Mouse (Mus musculus) heart, postnatal 4 days (tissue): ENCODE results near the gene Etv1. TPM values are rescaled to one million over a fixed set of nuclear protein-coding genes. Genes with fewer than 3 reads are reported as not detected.
"Not testable (repeated sequence)": the region's sequence is repeated elsewhere in the genome, so short reads cannot be mapped to it uniquely, and the experiment has no call there.

Experiments used
- DNase-seq: peaks from one replicate; pipeline ENCODE4 v3.0.0; 2021
- total RNA-seq, 2 experiments: library from RNA; stranded (reverse); gene quantifications; 2 replicates each; pipeline ENCODE4 v1.2.3; 2021

Etv1 gene
- total RNA-seq, 2 experiments from 2014 or later = 19.4 to 19.7 TPM

DNA sequence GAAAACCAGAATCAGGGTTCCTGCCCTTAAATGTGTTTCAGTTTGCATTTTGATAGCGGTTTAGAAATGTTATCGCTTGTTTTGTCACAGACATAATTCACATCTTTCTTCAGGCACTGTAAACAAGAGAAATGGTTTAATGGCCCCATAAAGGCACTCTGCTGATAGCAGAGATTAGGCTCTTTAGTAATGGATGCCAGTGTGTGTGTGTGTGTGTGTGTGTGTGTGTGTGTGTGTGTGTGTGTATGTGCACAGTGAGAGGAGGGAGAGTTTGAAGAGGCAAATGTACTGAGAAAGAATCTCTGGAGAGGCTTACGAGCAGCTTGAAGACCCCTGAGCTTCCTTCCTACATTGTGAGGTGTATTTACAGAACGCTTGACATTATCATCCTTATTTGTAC, 41.5 kb downstream of the Etv1 start:
- DNase-seq = no peak

- DNase-seq = no peak
These were observed 45.2 kb downstream of the Etv1 start for GRCm38 (mm10) chr12:38824405-38824804.

DNA sequence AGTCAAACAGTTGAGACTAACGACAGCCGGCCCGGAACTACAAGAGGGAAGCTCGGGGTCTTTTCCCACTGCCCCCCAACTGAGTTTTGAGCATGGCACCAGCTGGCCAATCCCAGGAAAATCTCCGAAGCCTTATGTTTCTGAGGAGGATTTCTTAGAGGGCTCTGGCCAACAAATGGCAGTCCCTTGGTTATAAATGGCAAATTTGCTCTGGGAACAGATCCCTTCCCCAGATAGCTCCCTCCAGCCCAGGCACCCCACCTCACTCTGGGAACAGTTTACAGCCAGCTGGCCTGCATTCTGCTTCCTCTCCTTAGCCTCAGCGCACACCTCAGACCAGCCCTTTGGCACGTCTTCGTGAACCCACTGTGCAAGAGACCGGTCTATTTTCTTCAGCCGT, 53.8 kb downstream of the Etv1 start:
- no peak for DNase-seq

- no peak for DNase-seq
These were observed 55.4 kb downstream of the Etv1 start for GRCm38 (mm10) chr12:38834581-38834980.

- DNase-seq = not testable (repeated sequence)
These were observed 55.8 kb downstream of the Etv1 start for GRCm38 (mm10) chr12:38834986-38835385.

DNA sequence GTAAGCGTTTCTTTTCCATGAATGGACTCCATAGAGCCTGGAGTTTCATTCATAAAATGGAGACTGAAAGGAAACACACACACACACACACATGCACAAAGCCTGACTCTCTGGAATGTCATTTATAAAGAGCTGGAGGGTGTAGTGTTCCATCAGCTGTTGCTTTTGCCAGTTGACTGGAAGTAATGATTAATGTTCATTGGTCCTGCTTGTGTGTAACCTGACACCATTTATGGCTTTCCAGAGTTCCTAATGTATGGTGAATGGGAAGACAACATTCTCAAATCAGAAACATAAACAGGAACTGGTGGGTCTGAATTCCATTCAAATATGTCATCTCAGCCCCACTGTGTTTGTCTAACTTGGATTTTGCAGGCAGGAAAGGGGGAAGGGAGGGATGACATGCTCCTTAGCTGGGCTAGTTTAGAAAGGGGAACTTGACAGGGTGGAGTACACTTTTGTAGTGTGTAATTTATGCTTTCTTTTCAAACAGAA, 64.7 kb downstream of the Etv1 start:
- DNase-seq = peak; percentile 13

GRCm38 (mm10) chr12:38847500-38848261, 68.5 kb downstream of the Etv1 start:
- no peak for DNase-seq

GRCm38 (mm10) chr12:38849994-38850393, 70.8 kb downstream of the Etv1 start:
- DNase-seq = no peak

GRCm38 (mm10) chr12:38854274-38854673, 75.1 kb downstream of the Etv1 start:
- no peak for DNase-seq

GRCm38 (mm10) chr12:38854751-38855150, 75.6 kb downstream of the Etv1 start:
- no peak for DNase-seq

GRCm38 (mm10) chr12:38859675-38860074, 80.5 kb downstream of the Etv1 start:
- DNase-seq = no peak

- no peak for DNase-seq
These were observed 81.3 kb downstream of the Etv1 start for GRCm38 (mm10) chr12:38860168-38861115.

DNA sequence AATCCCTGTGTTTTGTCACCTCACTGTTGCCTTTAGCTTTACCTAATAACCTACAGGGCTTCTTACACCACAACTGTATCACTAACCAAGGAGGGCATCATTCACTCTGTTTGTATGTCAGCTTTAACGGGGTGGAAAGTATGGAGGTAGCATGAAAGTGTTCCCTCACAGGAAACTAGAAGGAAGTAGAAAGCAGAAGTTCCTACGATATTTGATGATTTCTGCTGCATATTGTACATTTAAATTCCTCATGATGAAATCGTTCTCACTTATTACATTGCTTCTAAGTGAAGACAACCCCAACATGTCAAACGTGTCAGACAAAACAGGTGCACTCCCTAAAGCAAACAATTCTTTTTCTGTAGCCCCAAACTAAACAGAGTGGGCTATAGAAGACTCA, 84.2 kb downstream of the Etv1 start:
- DNase-seq = no peak

- no peak for DNase-seq
These were observed 85.0 kb downstream of the Etv1 start for GRCm38 (mm10) chr12:38863982-38864828.

DNA sequence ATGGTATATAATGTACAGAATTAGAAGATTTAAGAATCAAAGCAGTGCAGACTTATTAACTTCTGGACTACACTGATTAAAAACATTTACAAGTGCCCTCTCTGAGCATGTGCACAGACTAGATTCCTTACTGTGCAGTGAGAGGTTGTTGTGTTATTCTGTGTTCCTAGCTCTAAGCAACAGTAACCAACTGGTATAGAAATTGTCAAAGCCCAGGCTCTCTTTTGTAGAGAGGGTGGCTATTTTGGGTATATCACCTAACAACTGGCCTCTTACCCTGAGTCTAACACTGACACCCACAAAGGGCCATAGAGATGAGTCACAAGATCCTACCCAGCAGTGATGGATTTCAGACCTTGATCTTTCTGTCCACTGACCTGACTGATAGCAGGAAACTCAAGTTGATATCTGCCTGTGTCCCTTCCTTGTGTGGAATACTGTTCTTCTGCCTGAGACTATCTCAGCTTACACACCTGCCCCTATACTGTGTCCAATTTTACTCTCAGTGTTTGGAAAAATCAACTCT, 95.4 kb downstream of the Etv1 start:
- no peak for DNase-seq

GRCm38 (mm10) chr12:38904516-38904915, 125.3 kb downstream of the Etv1 start:
- DNase-seq = no peak

DNA sequence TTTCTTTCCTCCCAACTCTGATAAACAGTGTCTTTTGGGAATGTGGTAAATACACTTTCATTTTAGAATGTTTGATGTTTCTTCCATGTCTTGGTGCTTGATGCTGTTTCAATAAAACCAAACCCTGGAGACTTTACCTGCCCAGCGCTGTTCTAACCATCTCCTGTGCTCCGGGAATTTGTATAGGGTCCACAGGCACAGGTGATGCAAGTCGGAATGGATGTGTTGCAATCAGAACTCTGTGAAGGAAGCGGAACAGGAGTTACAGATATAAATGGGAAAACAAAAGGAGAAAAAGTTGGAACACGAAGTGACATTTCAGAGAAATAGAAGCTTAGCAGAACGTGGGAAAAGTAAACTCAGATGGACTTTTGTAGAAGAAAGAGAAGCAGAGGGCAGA, 127.1 kb downstream of the Etv1 start:
- no peak for DNase-seq

GRCm38 (mm10) chr12:38906812-38907211, 127.6 kb downstream of the Etv1 start:
- DNase-seq = peak; percentile 14

DNA sequence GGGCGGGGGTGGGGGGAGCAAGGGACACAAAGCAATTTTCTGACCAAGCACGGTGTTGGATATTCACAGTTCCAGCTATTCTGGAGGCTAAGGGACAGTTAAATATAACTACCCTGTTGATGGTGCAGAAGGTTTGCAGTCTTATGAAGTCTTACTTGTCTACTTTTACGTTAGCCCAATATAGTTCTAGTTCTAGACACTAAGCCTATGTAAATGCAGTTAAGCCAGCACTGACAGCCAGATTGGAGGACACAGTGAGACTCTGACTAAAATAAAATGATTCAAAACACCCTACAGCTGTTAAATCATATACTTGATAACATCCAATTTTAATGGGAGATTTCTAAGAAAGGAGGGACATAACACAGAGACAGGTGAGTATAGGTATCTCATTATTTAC, 129.8 kb downstream of the Etv1 start:
- no peak for DNase-seq
